Mouse (Mus musculus) heart, postnatal 36 days (tissue): ENCODE results near the gene Edn2. TPM values are rescaled to one million over a fixed set of nuclear protein-coding genes. Genes with fewer than 3 reads are reported as not detected.

Experiments
- DNase-seq, 2 experiments: peaks; one replicate each; pipeline ENCODE4 v3.0.0; 2021 to 2022
- intact Hi-C: fragments of 180-260 bp; cut with DNase I; formaldehyde crosslinking; loops from one replicate; pipeline ENCODE4 v1.15.1; 2025
- total RNA-seq, 2 experiments: library from RNA; stranded (reverse); gene quantifications; 2 replicates each; pipeline ENCODE4 v1.2.3; 2021

Gene Edn2
- total RNA-seq, 2 experiments from 2014 or later: not detected

DNA sequence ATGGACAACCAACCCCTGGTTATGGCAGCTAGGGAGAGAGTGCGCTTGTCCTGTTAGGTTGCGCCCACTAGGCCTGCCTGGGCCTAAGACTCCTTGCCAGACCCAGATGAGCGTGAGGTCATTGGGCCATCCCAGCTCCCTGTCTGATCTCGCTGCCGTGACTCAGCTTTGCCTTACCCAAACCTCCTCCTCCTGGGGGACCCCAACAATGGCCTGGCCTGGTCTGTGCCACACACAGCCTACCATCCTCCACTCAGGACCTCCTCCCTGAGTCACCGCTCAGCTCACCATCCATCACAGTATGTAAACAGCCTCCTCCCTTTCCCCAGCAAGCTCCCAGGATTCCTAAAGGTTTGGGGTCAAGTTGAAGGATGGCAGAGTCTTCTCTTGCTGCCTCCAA lies 9.1 kb upstream of the Edn2 start:
- intact Hi-C loops: no loop called here
- DNase-seq: no peak

DNA sequence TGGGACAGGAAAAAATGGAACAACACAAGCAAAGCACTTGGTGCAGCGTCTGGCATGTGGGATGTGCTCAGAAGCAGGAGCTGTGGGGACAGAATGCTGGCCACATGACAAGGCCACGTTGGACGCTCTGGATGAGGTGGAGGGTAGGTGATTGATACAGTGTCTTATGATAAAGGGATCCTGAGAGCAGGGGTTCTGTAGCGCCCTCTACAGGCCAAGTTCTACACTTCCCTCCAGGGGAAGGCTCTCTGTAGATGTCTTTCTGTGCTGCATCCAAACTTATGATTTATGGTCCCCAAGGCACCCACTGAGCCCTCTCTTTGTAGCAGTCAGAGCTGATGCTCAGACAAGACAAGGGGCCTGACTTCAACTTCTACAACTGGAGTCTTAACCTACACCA lies 8.4 kb upstream of the Edn2 start:
- no peak for DNase-seq
- intact Hi-C loops: no loop called here

DNA sequence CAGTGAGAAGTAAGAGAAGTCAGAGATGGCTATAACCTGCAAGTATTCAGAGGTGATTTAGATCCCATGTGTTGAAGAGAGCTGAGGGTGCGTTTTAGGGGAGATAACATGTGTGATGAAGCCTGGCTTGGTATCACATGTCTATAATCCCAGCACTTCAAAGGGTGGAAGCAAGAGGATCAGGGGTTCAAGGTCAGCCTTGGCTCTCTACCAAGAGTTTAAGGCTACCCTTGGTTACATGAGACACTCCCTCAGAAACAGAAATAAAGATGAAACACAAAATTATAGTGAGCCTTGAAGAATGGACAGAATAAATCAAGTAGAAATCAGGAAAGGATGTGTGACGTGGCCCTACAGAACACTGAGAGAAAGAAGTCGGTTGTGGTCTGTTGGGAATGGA lies 7.3 kb upstream of the Edn2 start:
- DNase-seq: no peak
- intact Hi-C loops: no loop called here

DNA sequence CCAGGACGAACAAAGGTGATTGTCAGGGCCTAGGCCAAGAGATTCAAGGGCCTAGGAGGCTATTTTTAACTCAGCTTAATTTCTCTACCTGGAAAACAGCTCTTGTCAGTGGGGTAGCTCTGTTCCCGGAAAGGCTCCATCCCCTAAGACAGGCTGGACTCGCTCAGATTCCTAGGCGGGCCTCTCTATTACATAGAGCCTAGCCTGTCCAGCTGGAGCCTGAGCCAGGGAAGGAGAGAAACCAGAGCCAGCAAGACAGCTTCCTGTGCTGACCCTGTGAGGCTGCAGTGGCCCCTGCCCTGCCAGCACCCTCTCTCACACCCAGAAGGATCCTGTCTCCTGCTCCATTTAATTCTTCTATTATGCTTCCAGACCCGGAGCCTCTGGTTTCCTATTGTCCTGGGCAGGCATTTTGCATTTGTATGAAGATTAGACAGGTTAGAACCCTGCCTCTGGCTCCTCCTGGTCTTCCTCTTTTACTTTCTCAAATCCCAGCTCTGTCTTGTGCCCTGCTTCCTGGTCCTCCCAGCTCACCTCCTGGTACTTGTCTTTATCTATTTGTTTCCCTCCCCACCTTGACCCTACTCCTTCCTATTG lies 2.2 kb upstream of the Edn2 start:
- intact Hi-C loops: no loop called here
- DNase-seq: peak in 1 of 2 experiments; percentile 31

DNA sequence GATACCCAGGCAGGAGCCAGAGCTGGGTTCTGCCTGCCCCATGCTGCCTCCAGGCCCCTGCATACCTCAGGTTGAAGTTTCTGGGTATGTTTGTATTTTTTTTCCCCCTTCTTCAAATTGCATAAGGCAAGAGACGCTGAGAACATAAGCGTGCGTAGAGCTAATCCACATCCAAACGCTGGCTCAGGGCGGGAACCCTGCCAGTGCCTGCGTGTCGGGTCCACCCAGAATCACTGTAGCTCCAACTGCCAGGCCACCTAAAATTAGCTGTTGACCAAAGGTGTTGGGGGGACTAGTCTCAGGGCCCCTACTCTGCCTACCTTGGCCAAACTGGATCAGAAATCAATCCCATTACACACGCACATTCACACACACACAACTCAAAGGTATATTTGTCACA lies 1.6 kb downstream of the Edn2 start:
- intact Hi-C loops: no loop called here
- no peak for DNase-seq

DNA sequence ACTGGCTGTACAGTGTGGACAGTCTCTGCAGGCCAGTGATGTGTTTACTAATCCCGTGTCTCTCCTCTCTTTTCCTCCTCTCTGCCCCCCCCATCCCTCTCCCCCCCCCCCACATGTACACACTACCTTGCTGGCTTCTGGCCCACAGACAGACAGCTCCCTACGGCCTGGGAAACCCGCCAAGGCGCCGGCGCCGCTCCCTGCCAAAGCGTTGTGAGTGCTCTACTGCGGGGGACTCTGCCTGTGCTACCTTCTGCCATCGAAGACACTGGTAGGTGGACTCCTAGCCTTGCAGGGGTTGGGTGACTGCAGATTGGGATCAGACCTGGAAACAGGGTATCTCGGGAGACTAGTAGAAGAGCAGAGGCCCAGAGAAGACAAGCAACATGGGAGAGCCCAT lies 2.2 kb downstream of the Edn2 start:
- intact Hi-C loops: no loop called here
- peak; percentile 43 to 44 for DNase-seq

DNA sequence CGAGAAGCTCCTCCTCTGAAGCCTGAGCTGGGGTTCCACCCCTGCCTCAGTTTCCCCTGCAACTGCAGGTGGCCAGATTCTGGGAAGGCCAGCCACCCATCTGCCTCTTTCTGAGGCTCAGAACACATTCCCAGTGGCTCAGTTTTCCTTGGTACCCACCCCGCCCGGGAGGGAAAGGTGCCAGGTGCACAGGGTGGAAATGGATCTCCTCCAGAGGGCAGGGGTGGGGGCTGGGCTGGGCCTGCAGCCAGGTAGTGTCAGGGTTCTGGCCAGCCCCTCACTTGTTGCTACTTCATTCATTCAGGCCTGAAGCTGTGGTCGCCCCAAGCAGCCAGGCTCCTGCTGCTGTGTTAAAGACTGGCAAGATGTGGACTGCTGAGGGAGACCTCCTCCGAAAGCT lies 3.3 kb downstream of the Edn2 start:
- DNase-seq: no peak

DNA sequence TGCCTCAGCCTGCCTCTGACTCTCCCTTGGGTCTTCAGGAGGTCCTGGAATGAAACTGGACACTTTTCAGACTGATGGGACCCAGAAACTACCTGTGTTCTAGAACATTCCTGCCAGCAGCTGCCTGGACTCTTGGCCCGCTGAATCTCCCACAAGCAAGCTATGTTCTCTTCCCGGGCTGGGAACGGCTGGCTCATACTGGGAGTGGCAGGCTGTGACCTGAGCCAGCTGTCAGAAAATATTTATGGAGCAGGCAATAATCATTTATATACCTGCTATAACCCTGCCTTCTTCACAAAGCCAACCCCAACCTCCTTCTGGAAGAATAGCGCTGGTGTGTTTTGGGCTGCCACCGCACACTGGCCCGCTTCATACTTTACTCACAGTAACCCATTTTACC lies 6.8 kb downstream of the Edn2 start:
- intact Hi-C loops: no loop called here
- no peak for DNase-seq

More for the DNA sequence above, 3.3 kb downstream of the Edn2 start:
- intact Hi-C loops: no loop called here

DNA sequence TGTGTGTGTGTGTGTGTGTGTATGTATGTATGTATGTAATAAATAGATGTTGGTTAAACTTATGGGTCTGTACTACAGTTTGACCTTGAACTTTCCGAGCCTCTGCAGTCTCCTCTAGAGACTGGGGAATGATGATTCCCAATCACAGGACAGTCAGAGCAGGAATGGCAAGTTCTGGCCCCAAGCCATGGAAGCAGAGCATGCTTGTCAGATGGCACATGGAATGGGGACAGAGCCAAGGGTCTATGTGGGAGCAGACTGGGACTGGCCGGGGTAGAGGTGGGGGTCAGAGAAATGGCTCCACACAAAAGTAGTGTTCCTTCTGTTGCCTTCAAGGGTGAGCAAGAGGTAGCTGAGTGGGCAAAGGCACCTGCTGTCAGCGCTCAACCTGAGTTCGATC lies 7.3 kb downstream of the Edn2 start:
- intact Hi-C loops: no loop called here
- DNase-seq: no peak

DNA sequence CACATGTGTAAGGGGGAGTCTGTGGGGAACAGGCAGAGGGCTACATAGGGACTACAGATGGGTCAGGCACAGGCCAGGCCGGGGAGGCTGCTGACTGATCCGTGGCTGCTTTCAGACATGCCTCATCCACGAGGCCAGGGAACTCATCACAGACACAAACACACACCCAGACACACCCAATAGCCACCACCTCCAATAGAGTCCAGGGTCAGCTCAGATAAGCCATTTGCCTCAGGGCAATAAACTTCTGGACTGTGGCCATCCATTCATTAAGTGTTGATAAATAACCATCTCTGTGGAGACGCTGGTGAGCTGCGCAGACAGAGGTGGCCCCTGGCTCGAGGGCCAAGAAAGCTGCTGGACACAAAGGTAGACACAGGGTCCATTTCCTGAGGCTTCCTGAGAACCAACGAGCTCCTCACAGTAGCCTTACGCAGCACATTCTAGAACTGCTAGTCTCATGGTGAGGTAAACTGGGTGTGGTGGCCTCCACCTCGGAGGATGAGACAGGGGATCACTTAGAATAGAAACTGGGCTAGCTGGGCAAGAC lies 9.5 kb downstream of the Edn2 start:
- intact Hi-C loops: no loop called here
- DNase-seq: no peak

DNA sequence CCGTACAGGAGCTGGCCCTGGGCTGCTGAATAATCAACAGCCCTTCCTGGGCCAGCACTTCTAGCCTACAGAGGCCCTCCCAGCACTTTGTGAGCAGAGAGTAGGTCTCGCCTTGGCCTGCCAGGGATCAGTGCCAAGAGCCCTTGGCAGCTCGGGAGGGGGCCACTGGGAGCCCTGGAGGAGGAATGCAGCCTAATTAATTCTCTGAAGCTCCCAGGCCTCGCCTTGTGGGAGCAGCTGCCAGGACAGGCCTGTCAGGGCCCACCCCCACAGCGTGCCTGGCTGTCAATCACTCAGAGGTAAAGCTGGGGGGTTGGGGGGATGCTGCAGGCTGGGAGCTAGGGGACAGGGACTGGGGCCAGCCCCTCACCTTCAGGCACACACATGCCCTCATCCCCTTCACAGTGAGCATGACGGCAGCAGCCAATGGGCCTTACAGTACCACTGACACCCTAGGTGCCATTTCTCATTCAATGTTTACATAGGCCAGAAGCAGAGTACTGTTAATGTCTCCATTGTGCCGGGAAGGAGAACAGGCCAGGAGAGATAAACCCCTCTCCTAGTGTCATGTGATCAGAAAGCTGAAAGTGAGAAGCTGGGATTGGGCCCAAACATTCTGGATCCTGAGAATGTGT lies 11.2 kb downstream of the Edn2 start:
- DNase-seq: no peak
- intact Hi-C loops: no loop called here

DNA sequence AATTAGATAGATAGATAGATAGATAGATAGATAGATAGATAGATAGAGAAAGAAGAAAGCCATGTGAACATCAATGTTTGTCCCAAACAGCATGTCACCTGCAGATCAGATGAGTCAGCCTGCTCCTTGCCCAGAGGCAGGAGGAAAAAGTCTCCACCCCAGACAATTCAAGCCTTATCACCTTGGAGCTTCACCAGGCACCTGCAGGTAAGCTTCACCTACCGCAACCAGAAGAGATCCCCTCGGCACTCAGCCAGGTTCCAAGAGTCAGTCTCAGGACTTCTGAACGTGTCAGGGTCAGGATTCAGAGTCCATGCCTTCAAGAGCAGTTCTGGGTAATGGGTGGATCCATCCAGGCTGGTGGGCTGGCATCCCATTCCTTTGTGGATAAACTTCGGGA lies 18.1 kb downstream of the Edn2 start:
- DNase-seq: no peak
- intact Hi-C loops: no loop called here

DNA sequence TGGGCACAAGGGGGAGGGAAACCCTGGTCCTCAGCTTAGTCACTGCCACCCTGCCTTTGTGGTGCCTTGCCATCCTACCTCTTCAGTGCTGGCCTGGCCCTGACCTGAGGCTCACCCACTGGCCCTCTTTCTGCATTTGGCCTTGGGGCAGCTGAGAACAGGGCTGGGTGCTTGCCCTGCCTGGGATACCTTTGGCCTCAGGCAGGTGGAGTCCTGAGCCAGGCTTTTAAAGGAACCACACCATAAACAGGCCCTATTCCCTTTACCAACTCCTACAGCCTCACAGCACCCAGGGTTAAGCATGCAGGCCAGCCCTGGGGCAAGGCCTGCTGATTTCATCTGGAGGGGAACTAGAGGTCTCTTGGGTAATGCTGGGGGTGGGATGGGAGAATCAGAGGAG lies 19.5 kb downstream of the Edn2 start:
- intact Hi-C loops: no loop called here

DNA sequence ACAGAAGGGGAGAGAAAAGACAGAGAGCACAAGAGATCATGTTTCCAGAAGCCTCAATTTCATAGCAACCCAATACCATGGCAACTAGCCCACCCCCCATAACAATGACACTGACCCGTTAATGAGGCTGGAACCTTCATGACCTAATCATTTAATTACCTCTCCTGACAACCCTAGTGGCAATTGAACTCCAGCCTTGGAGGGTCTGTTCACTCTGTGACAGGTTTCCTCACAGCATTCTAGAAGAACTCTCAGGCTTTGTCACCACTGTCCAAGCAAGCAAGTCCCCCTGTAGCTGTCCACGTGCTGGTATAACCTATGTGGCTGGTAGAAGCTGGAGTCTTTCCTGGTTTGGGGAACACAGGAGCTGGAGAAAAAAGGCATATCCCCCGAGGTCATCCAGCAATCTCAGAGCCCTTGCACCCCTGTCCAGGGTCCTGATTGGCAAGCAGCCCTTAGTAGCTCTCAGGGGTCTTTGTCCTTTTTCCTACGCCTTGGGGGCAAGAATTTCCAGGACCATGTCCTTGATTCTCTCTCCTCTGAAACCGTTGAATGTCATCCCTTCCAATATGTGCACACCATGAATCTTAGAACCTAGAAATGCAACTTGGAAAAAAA lies 23.5 kb downstream of the Edn2 start:
- DNase-seq: no peak
- intact Hi-C loops: no loop called here

More for the DNA sequence above, 19.5 kb downstream of the Edn2 start:
- no peak for DNase-seq

DNA sequence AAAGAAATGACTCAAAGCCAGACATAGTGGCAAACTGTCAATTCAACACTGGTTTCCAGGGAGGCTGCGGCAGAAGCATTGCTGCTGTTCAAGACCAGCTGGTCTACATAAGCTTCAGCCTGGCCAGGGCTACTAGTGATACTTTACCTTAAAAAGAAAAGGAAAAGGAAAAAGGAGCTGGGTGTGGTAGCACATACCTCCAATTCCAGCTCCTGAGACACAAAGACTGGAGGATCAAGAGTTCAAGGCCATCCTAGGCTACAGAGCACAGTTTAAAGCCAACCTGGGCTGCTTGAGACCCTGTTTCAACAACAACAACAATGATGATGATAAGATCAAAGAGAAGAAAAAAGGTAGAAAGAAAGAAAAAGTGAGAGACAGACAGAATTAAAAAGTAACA lies 25.4 kb downstream of the Edn2 start:
- intact Hi-C loops: loop anchor here (2.0 kb wide), 1 partner anchor 66 kb away; no protein-coding TSS in a partner anchor
- DNase-seq: no peak

DNA sequence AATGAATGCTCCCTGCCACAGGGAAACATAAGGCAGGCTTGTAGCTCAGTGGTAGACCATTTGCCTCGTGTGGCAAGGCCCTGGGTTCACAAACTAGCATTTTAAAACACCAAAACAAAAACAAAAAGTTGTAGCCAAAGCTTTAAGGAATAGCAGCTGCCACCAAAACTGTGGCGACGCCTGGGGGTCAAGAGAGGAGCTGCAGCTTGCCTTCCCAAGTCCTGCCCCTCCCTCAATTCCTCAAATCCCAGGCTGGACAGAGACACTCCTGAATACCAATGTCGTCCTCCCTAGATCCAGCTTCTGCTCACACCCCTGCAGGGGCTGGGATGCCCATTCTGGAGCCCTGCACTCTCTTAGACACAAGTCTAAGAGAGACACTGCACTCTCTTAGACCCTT lies 25.9 kb downstream of the Edn2 start:
- DNase-seq: no peak
- intact Hi-C loops: loop anchor here (2.0 kb wide), 1 partner anchor 66 kb away; no protein-coding TSS in a partner anchor

DNA sequence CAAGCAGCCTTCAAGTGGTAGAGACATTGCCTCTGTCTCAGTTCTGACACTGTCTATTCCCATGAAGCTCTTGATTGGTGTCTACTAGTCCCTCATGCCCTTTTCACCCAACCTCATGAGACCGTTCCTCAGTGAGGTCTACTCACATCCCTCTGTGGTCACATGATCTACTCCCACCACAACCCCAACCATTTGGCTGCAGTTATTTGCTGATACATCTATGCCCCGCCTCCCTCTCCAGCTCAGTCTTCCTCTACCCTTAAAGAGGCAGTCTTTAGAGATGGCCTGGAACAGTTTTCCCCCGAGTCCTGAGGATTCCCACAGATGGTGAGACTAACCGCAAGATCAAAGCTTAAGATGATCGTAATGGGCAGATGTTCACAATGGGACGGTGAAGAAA lies 27.2 kb downstream of the Edn2 start:
- DNase-seq: no peak
- intact Hi-C loops: no loop called here

DNA sequence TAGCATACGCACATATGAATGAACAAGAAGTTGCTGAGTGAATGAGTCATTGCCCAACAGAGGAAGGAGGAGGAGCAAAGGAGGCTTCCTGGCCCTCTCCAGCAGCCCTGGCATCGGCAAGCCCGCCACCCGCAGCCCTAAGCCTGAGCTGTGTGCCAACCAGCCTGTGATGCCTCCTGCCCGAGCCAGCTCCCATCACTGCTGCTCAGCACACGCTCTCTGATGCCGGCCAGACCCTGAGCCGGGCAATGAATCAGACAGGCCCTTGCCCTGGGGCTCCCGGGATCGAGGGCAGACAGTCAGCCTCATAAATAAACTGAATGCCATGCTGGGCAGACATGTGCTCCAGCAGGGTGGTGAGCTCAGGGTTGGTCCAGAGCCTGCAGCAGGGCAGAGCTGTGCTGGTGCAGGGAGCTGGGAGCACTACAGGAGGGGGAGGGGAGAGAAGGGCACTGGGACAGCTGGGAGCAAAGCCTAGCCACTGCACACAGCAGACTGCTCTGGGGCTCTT lies 27.7 kb downstream of the Edn2 start:
- intact Hi-C loops: loop anchor here (1.0 kb wide), 1 partner anchor 59 kb away; no protein-coding TSS in a partner anchor
- no peak for DNase-seq

DNA sequence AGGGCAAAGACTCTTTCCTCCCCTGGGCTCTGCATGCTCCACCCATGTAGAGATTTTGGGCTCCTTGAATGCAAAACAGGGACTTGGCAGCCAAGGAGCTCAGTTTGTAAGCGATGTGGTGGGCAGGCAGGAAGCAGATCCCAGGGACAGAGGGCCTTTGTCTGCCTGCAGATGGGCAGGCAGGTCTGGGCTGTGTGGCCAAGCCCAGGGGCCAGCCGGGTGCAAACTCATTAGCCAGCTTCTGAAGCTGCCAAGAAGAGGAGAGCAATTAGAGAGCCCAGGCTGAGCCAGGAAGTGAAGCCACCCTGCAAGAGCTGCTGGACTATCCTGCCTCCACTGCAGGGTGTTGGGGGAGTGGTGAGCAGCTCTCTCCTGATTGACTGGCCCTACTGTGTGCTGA lies 28.9 kb downstream of the Edn2 start:
- no peak for DNase-seq
- intact Hi-C loops: loop anchor here (1.0 kb wide), 1 partner anchor 61 kb away; no protein-coding TSS in a partner anchor

DNA sequence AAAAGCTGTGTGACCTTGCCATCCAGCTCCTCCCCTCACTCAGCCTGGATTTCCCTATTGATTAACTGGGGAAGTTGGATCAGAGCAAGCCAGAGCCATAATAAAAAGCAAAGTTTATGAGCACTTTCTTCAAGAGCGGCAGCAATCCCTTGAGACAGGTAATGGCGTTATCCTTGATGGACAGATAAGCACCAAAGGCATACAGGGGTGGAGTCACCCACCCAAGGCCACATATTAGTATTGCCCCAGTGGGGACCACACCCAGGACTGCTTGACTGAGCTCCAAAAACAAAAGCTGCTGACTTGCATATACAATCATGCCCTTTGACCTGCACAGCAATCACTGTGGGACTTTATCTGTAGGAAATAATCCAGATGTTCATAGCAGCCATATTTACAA lies 31.0 kb downstream of the Edn2 start:
- no peak for DNase-seq
- intact Hi-C loops: no loop called here

DNA sequence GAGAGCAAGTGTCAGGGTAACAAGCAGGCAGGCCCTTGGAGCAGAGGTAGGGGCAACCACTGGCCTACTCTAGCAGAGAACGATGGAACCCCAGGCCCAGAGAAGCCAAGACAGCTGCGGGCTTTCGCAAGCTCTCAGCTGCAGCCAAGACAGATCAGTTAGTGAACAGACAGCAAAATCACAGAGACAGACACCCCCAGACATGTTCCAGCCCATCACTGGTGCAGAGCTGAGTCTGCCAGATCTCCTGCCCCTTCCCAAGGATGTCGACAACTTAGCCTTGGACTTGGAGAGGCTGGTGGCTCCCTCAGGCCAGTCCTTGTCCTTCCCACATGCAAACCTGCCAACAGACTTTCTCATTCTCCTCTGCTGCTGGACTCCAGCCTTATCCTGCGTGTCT lies 33.0 kb downstream of the Edn2 start:
- intact Hi-C loops: no loop called here
- DNase-seq: peak in 1 of 2 experiments; percentile 20

DNA sequence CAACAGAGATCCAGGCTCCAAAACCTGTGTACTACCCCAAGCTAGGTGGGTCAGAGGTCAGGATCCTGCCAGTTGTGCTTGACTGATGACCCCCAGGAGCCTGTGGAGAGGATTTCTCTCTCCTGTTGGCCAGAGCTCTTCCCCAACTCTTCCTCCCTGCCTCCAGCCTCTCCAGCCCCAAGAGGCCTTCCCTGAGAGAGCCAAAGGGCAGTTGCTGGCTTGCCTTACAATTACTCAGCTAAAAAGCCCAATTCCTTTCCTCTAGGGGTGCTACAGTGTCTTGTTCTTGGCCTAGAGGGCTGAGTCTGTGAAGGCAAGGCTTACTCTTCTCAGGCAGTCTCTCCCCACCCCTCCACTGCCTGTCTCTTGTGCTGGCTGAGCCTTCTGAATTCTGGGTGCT lies 34.0 kb downstream of the Edn2 start:
- intact Hi-C loops: no loop called here

More for the DNA sequence above, 34.0 kb downstream of the Edn2 start:
- no peak for DNase-seq
